Mouse (Mus musculus) embryonic stem cell, embryonic (primary cell): ENCODE results near the gene Caap1.

Source experiments
- CTCF ChIA-PET, 4 experiments: fragments of 300-600 bp in 2 of 4; fragments of 350-600 bp in 2 of 4; sonication (Branson Sonifier 250); formaldehyde crosslinking; loops; one replicate each; lab custom pipeline; 2022; ENCODE audit warnings: inconsistent platforms in 2 of 4; lab: Charles Lee
- POLR2A ChIA-PET, 4 experiments: fragments of 300-600 bp in 2 of 4; fragments of 350-600 bp in 2 of 4; sonication (Branson Sonifier 250); formaldehyde crosslinking; loops; one replicate each; lab custom pipeline; 2022; ENCODE audit warnings: antibody characterized with exemption in 4 of 4, inconsistent platforms in 1 of 4; lab: Charles Lee

Caap1 gene

GRCm38 (mm10) chr4:94544321-94544720 is 12.3 kb downstream of the Caap1 start:
- ChIA-PET CTCF (interaction anchor here in 1 of 4 experiments (0.6 kb wide), 1 partner anchor 11 kb away, joined by 5 read pairs; no protein-coding TSS in a partner anchor), POLR2A (interaction anchor here in 2 of 4 experiments (0.7 to 0.9 kb wide), 2 partner anchors 12 kb away, joined by 3 to 4 read pairs; partner anchors contain the start of genes Caap1 (in 2 of the 2) and Gm10306 (in 2 of the 2))

GRCm38 (mm10) chr4:94543041-94543440 is 13.6 kb downstream of the Caap1 start:
- POLR2A ChIA-PET: interaction anchor here in 2 of 4 experiments (0.6 to 0.7 kb wide), 4 partner anchors 11 to 403 kb away, joined by 3 to 6 read pairs (median 4); no protein-coding TSS in a partner anchor
- CTCF ChIA-PET: interaction anchor here in 3 of 4 experiments (0.5 to 0.7 kb wide), 4 partner anchors 89 to 472 kb away, joined by 3 to 5 read pairs (median 4); no protein-coding TSS in a partner anchor

GRCm38 (mm10) chr4:94533205-94533604 is 23.4 kb downstream of the Caap1 start:
- ChIA-PET POLR2A (interaction anchor here in 3 of 4 experiments (0.6 to 0.9 kb wide), 5 partner anchors 15 to 1343 kb away, joined by 3 to 6 read pairs (median 3); partner anchors contain the start of genes Caap1 (in 1 of the 3) and Gm10306 (in 1 of the 3)), CTCF (interaction anchor here (0.6 to 0.7 kb wide), 6 partner anchors 10 to 183 kb away, joined by 3 to 13 read pairs (median 3); no protein-coding TSS in a partner anchor)

- ChIA-PET POLR2A (no interaction called here), CTCF (interaction anchor here in 1 of 4 experiments (0.7 kb wide), 1 partner anchor 705 kb away, joined by 4 read pairs; no protein-coding TSS in a partner anchor)
These were observed 27.1 kb downstream of the Caap1 start for GRCm38 (mm10) chr4:94529448-94529847.

GRCm38 (mm10) chr4:94523321-94523720 is 33.3 kb downstream of the Caap1 start:
- ChIA-PET POLR2A (no interaction called here), CTCF (interaction anchor here in 2 of 4 experiments (0.6 to 0.7 kb wide), 2 partner anchors 10 to 225 kb away, joined by 3 read pairs; no protein-coding TSS in a partner anchor)

- POLR2A ChIA-PET: no interaction called here
- CTCF ChIA-PET: no interaction called here
These were observed 39.0 kb downstream of the Caap1 start for GRCm38 (mm10) chr4:94517631-94518030.

- CTCF ChIA-PET: no interaction called here
These were observed 41.2 kb downstream of the Caap1 start for GRCm38 (mm10) chr4:94515366-94515765.

GRCm38 (mm10) chr4:94476749-94477399 is 79.7 kb downstream of the Caap1 start:
- ChIA-PET CTCF (interaction anchor here in 2 of 4 experiments (0.7 kb wide), 2 partner anchors 9 to 40 kb away, joined by 4 read pairs; no protein-coding TSS in a partner anchor), POLR2A (interaction anchor here in 2 of 4 experiments (0.7 to 2.3 kb wide), 3 partner anchors 11 to 1422 kb away, joined by 3 to 5 read pairs (median 4); no protein-coding TSS in a partner anchor)

More at GRCm38 (mm10) chr4:94515366-94515765, 41.2 kb downstream of the Caap1 start:
- POLR2A ChIA-PET: interaction anchor here in 1 of 4 experiments (0.6 to 0.7 kb wide), 5 partner anchors 49 to 269 kb away, joined by 3 to 4 read pairs (median 3); no protein-coding TSS in a partner anchor

- CTCF ChIA-PET: no interaction called here
These were observed 83.3 kb downstream of the Caap1 start for GRCm38 (mm10) chr4:94473286-94473685.

GRCm38 (mm10) chr4:94459424-94459823 is 97.2 kb downstream of the Caap1 start:
- CTCF ChIA-PET: no interaction called here

More at GRCm38 (mm10) chr4:94473286-94473685, 83.3 kb downstream of the Caap1 start:
- POLR2A ChIA-PET: no interaction called here

GRCm38 (mm10) chr4:94454857-94455256 is 101.7 kb downstream of the Caap1 start:
- CTCF ChIA-PET: interaction anchor here in 1 of 4 experiments (0.7 kb wide), 1 partner anchor 102 kb away, joined by 3 read pairs; no protein-coding TSS in a partner anchor
- POLR2A ChIA-PET: interaction anchor here in 1 of 4 experiments (0.5 kb wide), 1 partner anchor 54 kb away, joined by 3 read pairs; no protein-coding TSS in a partner anchor

More at GRCm38 (mm10) chr4:94459424-94459823, 97.2 kb downstream of the Caap1 start:
- POLR2A ChIA-PET: no interaction called here
